Mouse (Mus musculus): ENCODE data around the gene Depdc5. TPM values are rescaled to one million over a fixed set of nuclear protein-coding genes. Genes with fewer than 3 reads are reported as not detected.
"Not testable (repeated sequence)": the region's sequence is repeated elsewhere in the genome, so short reads cannot be mapped to it uniquely, and the experiment has no call there.

The Depdc5 gene
- total RNA-seq (2018; cell fraction: chromatin; rRNA removed) = 100 to 1,000 TPM in 15 of 26 experiments, 10 to 100 TPM in 11; 16.4 to 163 (median 103) TPM
- 10 to 100 TPM in 24 of 26 experiments, 1 to 10 TPM in 2; 9.0 to 19.7 (median 13.5) TPM for total RNA-seq (2018; cell fraction: cytosol; rRNA removed)
- 10 to 100 TPM; 12.8 to 94.5 (median 36.1) TPM for total RNA-seq (2018; cell fraction: nucleus; rRNA removed)
- 9.7 to 14.0 TPM (median 13.7 TPM) in 3 replicates for polyA plus RNA-seq (2018)

GRCm38 (mm10) chr5:32863253-32864228 lies at the start of gene Depdc5:
TSS of gene Depdc5 (plus strand) at chr5:32863701.
- no peaks in the 10 kb centered on the region; the same call in 1 of the 2 replicates for H3K79me2 ChIP-seq (ENCODE audit: inconsistent target)
- under 1% methylated on average over 60 of the region's 64 CpGs for WGBS (ENCODE audit: missing documents)
- H3K27ac ChIP-seq = peak within 1 kb of the TSS; percentile 67
- H3K36me3 ChIP-seq (ENCODE audit: inconsistent target) = 0 out of 2 replicates have a peak, but pooled peaks cover 7% of the 10 kb centered on the region
- H3K4me3 ChIP-seq (ENCODE audit: inconsistent target) = peak within 1 kb of the TSS; percentile 72

- Histone ChIP-seq H3K27ac (no peak overlapping the region), H3K4me3 (ENCODE audit: inconsistent target) (no peak overlapping the region), H3K79me2 (ENCODE audit: inconsistent target) (no peaks in the 10 kb centered on the region), H3K36me3 (ENCODE audit: inconsistent target) (peaks cover 65% of the 10 kb centered on the region)
- WGBS (ENCODE audit: missing documents) = 95% methylated on average over 4 of the region's 4 CpGs
Observed at GRCm38 (mm10) chr5:32815396-32815795, 48.1 kb upstream of the Depdc5 start.

GRCm38 (mm10) chr5:32820471-32820870 lies 43.0 kb upstream of the Depdc5 start:
- H3K4me3 ChIP-seq (ENCODE audit: inconsistent target) = no peak overlapping the region
- H3K36me3 ChIP-seq (ENCODE audit: inconsistent target) = peaks cover 60% of the 10 kb centered on the region
- no peak overlapping the region for H3K27ac ChIP-seq
- no peaks in the 10 kb centered on the region; the same call in 1 of the 2 replicates for H3K79me2 ChIP-seq (ENCODE audit: inconsistent target)
- 96% methylated on average over 8 of the region's 8 CpGs for WGBS (ENCODE audit: missing documents)

GRCm38 (mm10) chr5:32827009-32827408 lies 36.5 kb upstream of the Depdc5 start, which contains the start of gene Gm20671:
TSS of gene Gm20671 (minus strand) at chr5:32827109.
- H3K27ac ChIP-seq = no peak within 1 kb of the TSS
- H3K36me3 ChIP-seq (ENCODE audit: inconsistent target) = peaks cover 65% of the 10 kb centered on the region
- H3K4me3 ChIP-seq (ENCODE audit: inconsistent target) = no peak within 1 kb of the TSS
- 98% methylated on average over 7 of the region's 7 CpGs for WGBS (ENCODE audit: missing documents)
- no peaks in the 10 kb centered on the region; the same call in 1 of the 2 replicates for H3K79me2 ChIP-seq (ENCODE audit: inconsistent target)

- not testable (repeated sequence) for H3K79me2 ChIP-seq (ENCODE audit: inconsistent target); H3K4me3 ChIP-seq (ENCODE audit: inconsistent target); H3K27ac ChIP-seq
- WGBS (ENCODE audit: missing documents) = 94% methylated on average over 1 of the region's 1 CpGs
- peaks cover 68% of the 10 kb centered on the region for H3K36me3 ChIP-seq (ENCODE audit: inconsistent target)
Observed at GRCm38 (mm10) chr5:32828766-32829165, 34.7 kb upstream of the Depdc5 start.

- 100% methylated on average over 2 of the region's 2 CpGs for WGBS (ENCODE audit: missing documents)
- Histone ChIP-seq H3K79me2 (ENCODE audit: inconsistent target) (no peaks in the 10 kb centered on the region; the same call in 1 of the 2 replicates), H3K27ac (no peak overlapping the region), H3K4me3 (ENCODE audit: inconsistent target) (no peak overlapping the region), H3K36me3 (ENCODE audit: inconsistent target) (peaks cover 74% of the 10 kb centered on the region)
Observed at GRCm38 (mm10) chr5:32830054-32830453, 33.4 kb upstream of the Depdc5 start.

GRCm38 (mm10) chr5:32834497-32834896 lies 29.0 kb upstream of the Depdc5 start:
- Histone ChIP-seq H3K79me2 (ENCODE audit: inconsistent target) (peaks cover 12% of the 10 kb centered on the region; the same call in 1 of the 2 replicates), H3K36me3 (ENCODE audit: inconsistent target) (peaks cover 75% of the 10 kb centered on the region), H3K27ac (no peak overlapping the region), H3K4me3 (ENCODE audit: inconsistent target) (no peak overlapping the region)
- 100% methylated on average over 1 of the region's 1 CpGs for WGBS (ENCODE audit: missing documents)

- WGBS (ENCODE audit: missing documents) = 98% methylated on average over 4 of the region's 5 CpGs
- Histone ChIP-seq H3K36me3 (ENCODE audit: inconsistent target) (peaks cover 71% of the 10 kb centered on the region), H3K4me3 (ENCODE audit: inconsistent target) (no peak overlapping the region), H3K27ac (no peak overlapping the region), H3K79me2 (ENCODE audit: inconsistent target) (peaks cover 15% of the 10 kb centered on the region; the same call in 1 of the 2 replicates)
Observed at GRCm38 (mm10) chr5:32836976-32837375, 26.5 kb upstream of the Depdc5 start.

GRCm38 (mm10) chr5:32840029-32840428 lies 23.5 kb upstream of the Depdc5 start:
- peaks cover 79% of the 10 kb centered on the region for H3K36me3 ChIP-seq (ENCODE audit: inconsistent target)
- peaks cover 30% of the 10 kb centered on the region for H3K79me2 ChIP-seq (ENCODE audit: inconsistent target)
- no peak overlapping the region for H3K27ac ChIP-seq
- no peak overlapping the region for H3K4me3 ChIP-seq (ENCODE audit: inconsistent target)
- 95% methylated on average over 2 of the region's 2 CpGs for WGBS (ENCODE audit: missing documents)

GRCm38 (mm10) chr5:32849178-32849577 lies 14.3 kb upstream of the Depdc5 start:
- H3K79me2 ChIP-seq (ENCODE audit: inconsistent target) = peaks cover 99% of the 10 kb centered on the region
- 93% methylated on average over 3 of the region's 3 CpGs for WGBS (ENCODE audit: missing documents)
- H3K27ac ChIP-seq = no peak overlapping the region
- 0 out of 2 replicates have a peak, but pooled peaks cover 12% of the 10 kb centered on the region for H3K36me3 ChIP-seq (ENCODE audit: inconsistent target)
- no peak overlapping the region for H3K4me3 ChIP-seq (ENCODE audit: inconsistent target)

GRCm38 (mm10) chr5:32849580-32849979 lies 13.9 kb upstream of the Depdc5 start:
- not testable (repeated sequence) for H3K4me3 ChIP-seq (ENCODE audit: inconsistent target); H3K27ac ChIP-seq; H3K36me3 ChIP-seq (ENCODE audit: inconsistent target)
- WGBS (ENCODE audit: missing documents) = no CpG with 5 or more reads among the region's 3 CpGs
- peaks cover 95% of the 10 kb centered on the region for H3K79me2 ChIP-seq (ENCODE audit: inconsistent target)

GRCm38 (mm10) chr5:32852026-32852425 lies 11.5 kb upstream of the Depdc5 start:
- Histone ChIP-seq H3K36me3 (ENCODE audit: inconsistent target) (no peaks in the 10 kb centered on the region), H3K27ac (no peak overlapping the region), H3K4me3 (ENCODE audit: inconsistent target) (peak overlapping the region; percentile 93), H3K79me2 (ENCODE audit: inconsistent target) (peaks cover 70% of the 10 kb centered on the region)
- WGBS (ENCODE audit: missing documents) = 10% methylated on average over 6 of the region's 6 CpGs

- Histone ChIP-seq H3K79me2 (ENCODE audit: inconsistent target) (peaks cover 51% of the 10 kb centered on the region), H3K27ac (peak within 1 kb of the TSS; percentile 83), H3K4me3 (ENCODE audit: inconsistent target) (peak within 1 kb of the TSS; percentile 93), H3K36me3 (ENCODE audit: inconsistent target) (no peaks in the 10 kb centered on the region)
- 2% methylated on average over 45 of the region's 51 CpGs for WGBS (ENCODE audit: missing documents)
Observed at GRCm38 (mm10) chr5:32853731-32854507, 9.6 kb upstream of the Depdc5 start, which contains the start of gene Prr14l. TSS of gene Prr14l (minus strand) at chr5:32854256.

- no peaks in the 10 kb centered on the region for H3K36me3 ChIP-seq (ENCODE audit: inconsistent target)
- H3K4me3 ChIP-seq (ENCODE audit: inconsistent target) = no peak overlapping the region
- H3K27ac ChIP-seq = 0 out of 2 replicates have a peak overlapping the region, but pooled peaks have one; percentile 1
- 96% methylated on average over 4 of the region's 4 CpGs for WGBS (ENCODE audit: missing documents)
- peaks cover 42% of the 10 kb centered on the region for H3K79me2 ChIP-seq (ENCODE audit: inconsistent target)
Observed at GRCm38 (mm10) chr5:32854818-32855217, 8.7 kb upstream of the Depdc5 start.
